Mouse (Mus musculus) heart, adult 2 months (tissue): ENCODE results near the gene Rpgrip1l.

ENCODE experiments used
- CTCF ChIP-seq: fragments of 200-600 bp; IDR thresholded peaks from 2 replicates; pipeline ENCODE4 v1.8.1; 2022; ENCODE audit warnings: antibody characterized with exemption, mild to moderate bottlenecking, moderate library complexity
- EP300 ChIP-seq: fragments of 200-500 bp; IDR thresholded peaks from 2 replicates; pipeline ENCODE4 v1.6.1; 2011; ENCODE audit warnings: low read depth, low read length, control low read depth; ENCODE audit not compliant: insufficient read depth
- POLR2A ChIP-seq: fragments of 200-500 bp; IDR thresholded peaks from 2 replicates; pipeline ENCODE4 v1.6.1; 2011; ENCODE audit warnings: mild to moderate bottlenecking, low read depth, low read length, control low read depth; ENCODE audit not compliant: insufficient read depth

DNA sequence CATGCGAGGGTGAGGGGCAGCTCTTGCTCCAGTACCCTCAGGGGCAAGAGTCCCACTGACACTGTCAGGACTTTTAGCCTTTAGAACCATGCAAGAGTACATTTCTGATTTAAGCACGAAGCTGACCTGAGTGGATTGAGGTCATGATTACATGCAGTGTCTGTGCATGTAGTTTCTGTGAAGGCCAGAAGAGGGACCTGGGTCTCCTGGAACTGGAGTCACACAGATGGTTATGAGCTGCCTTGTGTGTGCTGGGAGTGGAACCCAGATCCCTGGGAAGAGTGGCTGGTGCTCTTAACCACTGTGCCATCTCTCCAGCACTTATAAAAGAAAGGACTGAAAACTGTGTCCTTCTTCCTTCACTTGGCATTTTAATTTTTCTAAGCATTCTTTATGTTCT lies 111.9 kb downstream of the Rpgrip1l start:
- TF ChIP-seq CTCF (no peak), POLR2A (no peak), EP300 (no peak)
